Mouse (Mus musculus): ENCODE data around the gene Akap6. TPM values are rescaled to one million over a fixed set of nuclear protein-coding genes. Genes with fewer than 3 reads are reported as not detected.
"Not testable (repeated sequence)": the region's sequence is repeated elsewhere in the genome, so short reads cannot be mapped to it uniquely, and the experiment has no call there.

Gene Akap6
- polyA plus RNA-seq, 1 experiment = 4.1 TPM

DNA sequence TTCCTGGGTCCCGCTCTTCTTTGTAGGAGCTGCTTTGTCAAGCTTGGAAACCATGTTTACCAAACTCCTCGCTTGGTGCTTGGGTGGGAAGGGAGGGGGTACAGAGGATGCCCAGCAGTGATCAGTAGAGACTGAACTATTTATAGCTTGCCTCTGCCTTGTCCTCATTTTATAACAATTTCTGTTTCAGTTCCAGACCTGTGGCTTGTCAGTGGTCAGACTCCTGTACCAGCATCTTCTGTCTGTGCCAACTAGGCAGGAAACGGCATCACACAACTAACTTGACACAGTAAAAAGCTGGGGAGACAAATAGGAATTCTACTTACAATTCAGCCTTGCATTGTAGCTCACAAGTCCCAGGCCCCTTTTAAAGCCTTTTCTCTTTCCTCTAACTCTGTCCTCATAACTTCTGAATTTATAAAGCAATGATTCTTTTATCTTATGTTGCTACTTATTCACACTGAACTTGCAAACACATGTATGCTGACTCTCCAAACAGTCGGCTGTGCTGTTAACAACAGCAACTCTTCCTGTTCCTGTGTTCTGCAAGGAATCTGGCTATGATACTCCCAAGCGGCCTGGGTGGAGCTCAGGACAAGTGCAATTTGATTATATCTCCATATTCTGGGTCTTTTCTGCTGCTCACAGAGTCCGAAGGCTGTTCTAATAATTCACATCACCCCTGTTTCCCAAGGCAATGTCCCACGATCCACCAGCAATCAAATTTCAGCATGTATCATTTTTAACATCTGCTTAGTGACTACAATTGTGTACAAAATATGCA is 12.9 kb downstream of the Akap6 start:
- no peak for DNase-seq (ENCODE audit: low spot score)

- no peak for DNase-seq (ENCODE audit: low spot score)
Measured at GRCm38 (mm10) chr12:52718392-52718791, 19.2 kb downstream of the Akap6 start.

DNA sequence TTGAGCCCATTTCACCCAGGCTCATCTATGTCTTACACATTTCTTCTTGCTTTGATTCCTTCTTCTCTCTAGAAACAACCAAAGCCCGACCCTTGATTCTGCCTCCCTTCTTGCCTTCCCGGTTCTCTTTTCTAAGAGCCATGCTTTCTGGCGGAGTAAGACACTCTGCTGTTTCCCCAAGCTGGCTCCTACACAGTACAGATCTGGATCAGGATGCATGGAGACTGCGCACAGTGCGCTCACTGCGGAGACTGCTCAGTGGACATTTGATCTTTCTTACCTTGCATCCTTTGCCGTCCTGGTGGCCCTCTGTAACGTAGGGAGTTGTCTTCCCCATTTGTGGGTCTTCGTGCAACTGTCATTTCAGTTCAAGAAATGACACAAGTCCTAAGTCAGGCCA is 20.0 kb downstream of the Akap6 start:
- DNase-seq (ENCODE audit: low spot score) = no peak

DNA sequence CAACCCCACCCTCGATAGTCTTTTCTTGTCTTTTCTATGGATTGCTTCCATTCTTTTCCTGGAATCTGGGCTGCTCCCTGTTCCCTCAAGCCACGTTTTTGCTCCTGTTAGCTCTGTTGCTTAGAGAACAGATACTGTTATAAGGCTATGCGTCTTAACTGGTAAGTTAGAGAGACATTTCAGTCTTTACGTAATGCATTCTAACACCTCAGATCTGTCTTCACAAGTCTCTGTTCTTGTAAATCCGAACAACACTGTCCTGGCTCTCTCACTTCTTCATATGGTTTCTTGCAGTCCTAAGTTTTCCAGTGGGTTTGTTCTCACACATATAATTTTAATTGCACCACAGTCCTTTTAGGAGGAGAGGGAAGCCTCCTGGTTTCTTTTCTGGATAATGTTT is 20.5 kb downstream of the Akap6 start:
- no peak for DNase-seq (ENCODE audit: low spot score)

- not testable (repeated sequence) for DNase-seq (ENCODE audit: low spot score)
Measured at GRCm38 (mm10) chr12:52724039-52724615, 24.9 kb downstream of the Akap6 start.

DNA sequence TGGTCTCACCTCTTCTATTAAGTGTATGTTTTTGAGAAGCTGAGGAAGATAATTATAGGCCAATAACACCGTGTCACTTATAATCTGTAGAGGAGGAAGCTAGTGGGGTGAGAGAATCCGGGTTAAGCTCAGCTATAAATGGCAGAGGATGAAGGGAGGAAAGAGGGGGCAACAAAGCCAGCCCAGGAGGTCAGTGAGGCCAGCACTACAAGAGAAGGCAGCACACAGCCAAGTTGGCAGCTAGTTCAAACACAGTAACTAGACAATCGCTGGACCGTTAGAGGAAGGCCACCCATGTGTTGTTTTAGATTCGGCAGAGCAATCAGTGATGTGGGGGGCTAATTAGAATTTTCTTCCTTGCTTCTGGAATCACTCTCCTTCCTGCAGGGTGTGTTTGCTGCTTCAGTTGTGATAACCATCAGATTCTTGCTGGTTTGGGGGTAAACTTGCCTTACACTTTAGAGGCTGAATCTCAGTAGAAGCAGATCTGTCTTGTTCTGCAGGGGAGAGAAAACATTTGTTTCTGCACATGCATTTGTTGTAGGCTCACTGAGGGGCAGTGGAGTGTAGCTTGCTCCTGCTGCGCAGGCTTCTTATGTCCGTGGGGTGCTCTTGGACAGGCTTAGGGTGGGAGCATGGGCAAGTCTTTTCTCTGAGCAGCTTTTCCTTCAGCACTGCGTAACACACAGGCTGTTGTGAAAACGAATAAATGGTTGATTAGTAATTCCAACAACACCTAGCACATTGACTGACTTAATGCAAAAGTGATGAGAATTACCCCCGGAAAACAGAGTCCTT is 27.4 kb downstream of the Akap6 start:
- DNase-seq (ENCODE audit: low spot score) = no peak

DNA sequence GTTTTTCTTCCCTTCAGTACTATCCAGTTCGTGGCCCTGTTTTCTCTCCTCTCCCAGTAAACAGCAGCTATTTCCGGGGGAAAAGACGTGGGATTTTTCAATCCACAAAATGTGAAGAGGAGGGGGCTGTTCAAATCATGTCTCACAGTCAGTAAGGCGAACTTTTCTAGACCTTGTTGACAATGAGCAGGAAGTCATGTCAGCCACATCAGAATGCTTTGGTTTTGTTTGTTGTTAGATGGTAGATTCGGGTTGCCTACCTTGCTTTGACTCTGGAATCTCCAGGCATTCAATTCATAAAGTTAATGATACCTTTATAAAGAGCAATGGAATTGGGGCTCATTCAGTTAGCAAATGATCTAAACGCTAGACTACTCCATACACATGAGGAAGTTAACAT is 30.2 kb downstream of the Akap6 start:
- DNase-seq (ENCODE audit: low spot score) = no peak

- DNase-seq (ENCODE audit: low spot score) = not testable (repeated sequence)
Measured at GRCm38 (mm10) chr12:52735161-52735560, 36.0 kb downstream of the Akap6 start.

DNA sequence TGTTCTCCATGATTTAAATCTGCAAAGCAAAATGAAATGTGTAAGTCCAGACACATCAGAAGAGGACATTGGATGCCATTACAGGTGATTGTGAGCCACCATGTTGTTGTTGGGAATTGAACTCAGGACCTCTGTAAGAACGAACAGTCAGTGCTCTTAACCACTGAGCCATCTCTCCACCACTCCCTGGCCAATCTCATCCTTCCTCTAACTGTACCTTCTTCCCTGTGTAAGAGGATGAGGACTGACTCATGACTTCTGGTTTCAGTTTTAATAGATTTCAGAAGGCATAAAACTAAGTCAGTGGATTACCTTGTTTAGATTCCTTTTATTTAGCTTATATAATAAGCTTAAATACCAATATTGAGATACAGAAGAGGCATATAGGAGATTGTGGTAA is 38.0 kb downstream of the Akap6 start:
- DNase-seq (ENCODE audit: low spot score) = no peak

DNA sequence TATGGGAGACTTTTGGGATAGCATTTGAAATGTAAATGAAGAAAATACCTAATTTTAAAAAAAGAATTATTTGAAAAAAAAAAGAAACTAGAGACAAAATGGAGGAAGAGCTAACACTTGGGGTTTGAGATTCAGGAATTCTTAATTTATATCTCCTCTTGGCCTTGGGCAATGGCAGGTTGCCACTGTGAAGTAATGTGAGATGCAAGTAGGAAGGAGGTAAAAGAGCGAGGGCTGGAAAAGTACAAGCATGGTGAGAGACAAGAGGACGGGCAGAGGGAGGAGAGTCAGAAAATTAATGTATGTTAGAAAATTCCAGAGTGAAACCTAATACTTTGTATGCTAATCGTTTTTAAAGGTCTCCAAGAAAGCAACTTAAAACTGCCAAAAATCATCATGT is 40.1 kb downstream of the Akap6 start:
- no peak for DNase-seq (ENCODE audit: low spot score)

DNA sequence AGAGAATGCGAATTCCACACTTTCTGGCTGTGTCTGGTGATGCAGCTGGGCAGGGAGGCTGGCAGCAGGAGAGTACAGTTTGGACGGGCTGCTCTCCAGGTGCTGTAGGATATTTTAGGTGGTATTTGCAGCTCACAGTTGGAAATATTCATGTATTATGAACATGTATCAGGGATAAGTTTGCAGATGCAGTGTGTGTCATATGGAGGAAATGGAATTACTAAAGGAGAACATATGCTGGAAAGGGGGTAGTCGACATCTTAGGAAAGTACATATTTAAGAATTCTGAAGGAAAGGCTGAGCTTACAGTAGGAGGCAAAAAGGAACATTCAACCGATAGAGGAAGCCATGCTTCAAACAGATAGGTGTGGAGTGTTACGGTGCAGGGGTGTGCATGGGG is 42.6 kb downstream of the Akap6 start:
- DNase-seq (ENCODE audit: low spot score) = no peak

DNA sequence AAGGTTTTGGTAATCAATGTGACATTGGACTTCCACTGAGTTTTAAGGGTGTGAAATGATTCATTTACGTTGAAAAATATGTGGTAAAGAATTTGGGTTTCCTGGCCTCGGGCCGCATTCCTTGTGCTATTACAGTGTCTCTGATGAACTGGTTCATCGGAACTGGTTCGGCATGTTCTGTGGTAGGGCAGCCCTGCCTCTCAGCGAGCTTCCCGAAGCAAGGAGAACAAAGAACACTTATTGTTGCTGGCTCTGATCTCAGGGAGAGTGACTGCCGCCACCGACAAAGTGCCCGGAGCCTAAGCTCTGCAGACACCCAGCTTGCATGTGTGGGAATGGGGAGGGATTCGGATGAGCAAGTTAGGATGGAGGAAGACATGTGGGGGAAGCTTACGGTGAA is 50.8 kb downstream of the Akap6 start:
- DNase-seq (ENCODE audit: low spot score) = no peak

DNA sequence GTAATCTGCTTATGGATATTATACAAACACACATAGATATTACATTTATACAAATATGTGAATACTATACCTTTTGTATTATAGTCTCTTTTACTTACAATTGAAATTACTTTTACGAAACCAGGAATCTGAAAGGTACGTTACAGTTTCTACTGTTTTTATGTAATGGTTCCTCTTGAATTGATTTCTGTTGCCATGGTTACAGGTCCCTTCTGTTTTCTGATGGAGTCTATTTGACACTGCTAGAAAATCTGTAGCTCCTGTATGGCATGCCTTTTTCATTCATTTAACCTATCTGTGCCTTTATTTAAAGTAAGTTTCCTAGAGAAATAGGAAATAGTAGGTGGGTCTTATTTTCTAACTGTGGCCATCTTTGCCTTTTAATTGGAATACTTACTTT is 56.5 kb downstream of the Akap6 start:
- no peak for DNase-seq (ENCODE audit: low spot score)

GRCm38 (mm10) chr12:52757881-52758280 is 58.7 kb downstream of the Akap6 start:
- no peak for DNase-seq (ENCODE audit: low spot score)

DNA sequence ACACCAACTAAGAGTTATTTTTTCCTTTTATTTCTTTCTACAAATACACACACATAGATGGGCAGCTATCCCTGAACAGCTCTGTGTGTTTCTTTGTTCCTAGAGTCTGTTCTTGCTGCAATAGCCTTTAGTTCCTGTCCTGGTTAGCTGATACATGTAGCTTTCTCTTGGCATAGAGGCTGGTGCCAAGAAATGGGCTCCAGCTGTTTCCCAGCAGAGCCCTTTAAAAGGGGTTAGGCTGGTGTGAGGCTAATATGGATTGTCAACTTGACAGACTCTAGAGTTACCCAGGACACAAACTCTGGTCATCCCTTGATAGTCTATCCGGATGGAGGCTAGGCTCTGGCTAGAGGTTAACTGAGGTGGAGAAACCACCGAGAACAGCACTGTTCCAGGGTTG is 64.9 kb downstream of the Akap6 start:
- DNase-seq (ENCODE audit: low spot score) = no peak

DNA sequence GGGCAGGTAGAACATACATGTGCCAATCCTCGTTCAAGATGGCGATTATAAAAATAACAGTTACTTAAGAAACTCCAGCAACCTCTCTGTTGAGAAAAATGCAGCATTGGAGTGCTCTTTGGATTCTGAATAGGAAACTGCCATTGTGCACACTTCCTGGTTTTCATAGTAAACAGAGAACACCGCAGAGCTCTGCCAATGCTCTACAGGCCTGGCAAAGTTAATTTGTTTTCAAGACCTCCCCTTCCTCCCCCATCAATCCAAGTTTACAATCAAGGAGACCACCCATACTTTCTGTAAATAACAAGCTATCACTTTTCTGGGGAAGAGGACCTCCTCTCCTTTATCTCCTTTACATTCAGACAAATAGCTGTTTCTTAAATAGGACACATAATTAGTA is 65.6 kb downstream of the Akap6 start:
- DNase-seq (ENCODE audit: low spot score) = no peak

GRCm38 (mm10) chr12:52769561-52769960 is 70.4 kb downstream of the Akap6 start:
- no peak for DNase-seq (ENCODE audit: low spot score)

GRCm38 (mm10) chr12:52771931-52772330 is 72.7 kb downstream of the Akap6 start:
- DNase-seq (ENCODE audit: low spot score) = no peak

DNA sequence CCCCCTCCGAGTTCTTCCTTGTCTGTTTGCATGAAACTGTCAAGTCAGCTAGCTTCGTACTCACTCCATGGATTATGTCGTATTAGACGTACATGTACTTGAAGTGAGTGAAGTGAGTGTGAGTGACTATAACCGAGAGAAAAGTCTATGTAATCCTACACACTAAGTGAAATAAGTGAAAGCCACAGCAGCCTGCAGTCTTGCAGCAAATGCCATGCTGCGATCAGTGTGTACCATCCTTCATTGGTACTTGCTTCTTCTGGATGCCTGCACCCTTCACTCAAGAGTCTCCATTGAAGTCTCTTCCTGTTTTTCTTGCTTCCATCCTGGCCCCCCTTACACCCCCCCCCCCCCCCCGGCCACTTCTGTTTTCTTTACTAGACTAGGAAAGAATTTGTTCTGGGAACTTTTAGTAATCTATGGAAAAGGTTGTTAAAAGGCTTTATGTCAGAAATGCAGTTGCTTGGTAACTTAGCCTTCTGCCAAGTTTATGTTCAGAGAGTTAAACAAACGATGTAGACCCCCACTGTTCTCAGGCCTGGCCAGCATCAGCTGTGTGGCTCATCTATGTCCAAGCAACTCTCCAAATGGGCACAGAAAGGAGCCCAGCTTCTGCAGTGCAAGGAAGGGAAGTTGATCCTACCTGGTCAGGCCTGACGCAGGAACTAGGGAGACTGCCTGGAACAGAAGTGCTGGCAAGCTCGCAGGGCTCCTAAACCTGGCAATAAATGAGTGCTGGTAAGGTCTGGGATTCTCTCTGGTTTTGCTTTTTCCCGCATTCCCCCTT is 73.5 kb downstream of the Akap6 start:
- no peak for DNase-seq (ENCODE audit: low spot score)

- no peak for DNase-seq (ENCODE audit: low spot score)
Measured at GRCm38 (mm10) chr12:52773847-52774246, 74.7 kb downstream of the Akap6 start.

- no peak for DNase-seq (ENCODE audit: low spot score)
Measured at GRCm38 (mm10) chr12:52774382-52774781, 75.2 kb downstream of the Akap6 start.

GRCm38 (mm10) chr12:52780216-52780615 is 81.0 kb downstream of the Akap6 start:
- DNase-seq (ENCODE audit: low spot score) = no peak
